Mouse (Mus musculus): ENCODE data around the gene Olfr702.

DNA sequence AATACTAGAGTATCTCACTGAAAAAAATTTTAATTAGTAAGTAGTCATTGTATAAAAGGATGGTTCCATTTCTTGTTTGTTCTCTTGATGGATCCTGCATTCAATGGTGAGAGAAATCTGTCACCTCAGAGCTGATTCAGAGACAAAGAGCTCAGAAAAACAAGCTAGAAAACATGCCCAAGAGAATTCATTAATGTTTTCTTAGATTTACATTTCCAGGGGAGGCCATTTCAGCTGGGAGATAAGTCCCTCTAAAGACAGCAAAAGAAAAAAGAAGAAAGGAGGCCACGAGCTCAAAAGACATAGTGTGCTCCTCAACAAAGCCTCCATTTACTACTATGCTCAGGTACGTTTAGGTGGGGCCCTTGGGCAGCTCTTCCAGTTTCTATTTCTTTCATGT lies 9.4 kb upstream of the Olfr702 start, which contains the start of gene Olfr703:
- TF ChIP-seq POLR2AphosphoS2 (IDR thresholded peaks at IDR 0.05; ENCODE audit: low read length) (no peak), CTCF (IDR thresholded peaks at IDR 0.05 in 2 of 3, conservative IDR thresholded peaks at IDR 0.05 in 1 of 3; ENCODE audit: control insufficient read depth in 1 of 3, insufficient read depth in 1 of 3, low read depth in 2 of 3, low read length in 3 of 3, poor library complexity in 1 of 3, severe bottlenecking in 1 of 3) (no peak), SIN3A (IDR thresholded peaks at IDR 0.05; ENCODE audit: low read length) (no peak), CHD2 (IDR thresholded peaks at IDR 0.05; ENCODE audit: low read length) (no peak), GATA1 (IDR thresholded peaks at IDR 0.05; ENCODE audit: low read depth, low read length) (no peak), POLR2A (IDR thresholded peaks at IDR 0.05; ENCODE audit: control insufficient read depth in 1 of 2, insufficient read depth in 1 of 2, low read depth in 1 of 2, low read length in 2 of 2, poor library complexity in 1 of 2) (no peak), ZMIZ1 (IDR thresholded peaks at IDR 0.05; ENCODE audit: low read depth, low read length) (no peak), NRF1 (IDR thresholded peaks at IDR 0.05; ENCODE audit: insufficient read depth, low read depth, low read length, poor library complexity, severe bottlenecking) (no peak), ZKSCAN1 (IDR thresholded peaks at IDR 0.05; ENCODE audit: low read depth, low read length) (no peak), TAL1 (IDR thresholded peaks at IDR 0.05; ENCODE audit: low read length) (no peak), E2F4 (IDR thresholded peaks at IDR 0.05; ENCODE audit: borderline replicate concordance, low read depth, low read length) (no peak), NELFE (IDR thresholded peaks at IDR 0.05; ENCODE audit: low read depth, low read length) (no peak), MAX (IDR thresholded peaks at IDR 0.05; ENCODE audit: low read length) (no peak), ZC3H11A (IDR thresholded peaks at IDR 0.05; ENCODE audit: low read depth, low read length) (no peak)

All from MEL (cell line).